Mouse (Mus musculus) urinary bladder, postnatal 4 days (tissue): Measurements from ENCODE around the gene Col4a6.

Experiments used
- DNase-seq, 2 experiments: peaks; one replicate each; pipeline ENCODE4 v3.0.0; 2021 to 2022; ENCODE audit warnings: low spot score in 2 of 2

The Col4a6 gene

GRCm38 (mm10) chrX:141473470-141474302 is at the start of gene Col4a6:
Gene Col4a6 (minus strand): TSS chrX:141474076.
- DNase-seq: peak in 1 of 2 experiments; percentile 15

GRCm38 (mm10) chrX:141503125-141503524 is 29.2 kb upstream of the Col4a6 start:
- DNase-seq: no peak

DNA sequence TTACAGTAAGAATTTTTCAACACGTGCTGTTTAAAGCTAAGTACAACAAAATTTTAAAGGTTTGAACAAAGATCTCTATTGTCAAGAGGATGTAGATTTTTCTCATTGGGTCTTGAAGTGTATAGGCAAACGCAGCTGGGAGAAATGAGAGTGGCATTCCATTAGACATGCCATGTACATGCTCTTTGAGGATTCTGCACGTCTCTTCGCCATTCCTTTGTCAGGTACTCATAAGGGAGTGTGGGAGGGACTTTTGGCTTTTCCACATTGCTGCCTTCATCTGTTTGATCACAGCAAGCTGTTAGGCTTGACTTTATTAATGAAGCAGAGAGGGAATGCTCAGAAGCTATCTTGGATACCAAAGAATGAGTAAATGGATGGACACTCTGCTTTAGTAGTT is 20.7 kb upstream of the Col4a6 start:
- DNase-seq: no peak

DNA sequence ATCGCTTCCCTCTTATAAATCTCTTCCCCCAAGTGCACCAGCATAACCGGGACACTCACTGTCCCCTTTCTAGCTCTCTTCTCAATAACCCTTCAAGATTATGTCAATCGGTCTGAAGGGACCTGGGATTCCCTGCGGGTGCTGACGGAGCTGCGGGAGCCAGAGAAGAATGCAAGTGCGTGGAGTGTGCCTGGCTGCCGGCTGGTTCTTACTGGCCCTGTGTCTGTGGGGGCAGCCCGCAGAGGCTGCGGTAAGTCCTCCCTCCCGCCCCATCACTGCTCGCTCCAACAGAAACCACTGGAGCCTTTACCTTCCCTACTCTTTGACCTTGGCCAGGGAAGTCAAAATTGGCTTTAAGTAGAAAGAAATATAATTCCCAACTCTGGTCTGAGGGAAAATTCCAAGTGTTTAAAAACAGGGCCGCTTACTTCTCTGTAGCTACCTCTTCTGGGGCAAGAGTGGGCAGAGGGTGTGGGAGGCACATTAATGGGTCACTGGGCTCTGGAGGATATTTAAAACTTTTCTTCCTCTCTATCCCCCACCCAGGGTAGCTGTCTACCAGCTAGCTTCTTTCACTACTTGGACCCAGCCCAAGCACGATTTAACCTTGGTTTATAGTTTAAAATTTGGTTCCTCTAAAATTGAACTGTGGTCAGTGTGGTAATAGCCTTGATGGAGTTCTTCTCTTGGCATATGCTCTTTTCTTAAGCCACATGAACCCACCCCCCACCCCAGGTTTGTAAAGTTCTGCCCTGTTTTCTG is 1.9 kb upstream of the Col4a6 start:
- no peak for DNase-seq

GRCm38 (mm10) chrX:141475110-141475509 is 1.2 kb upstream of the Col4a6 start, which contains the start of gene Col4a5:
Gene Col4a5 (plus strand): TSS chrX:141475385.
- DNase-seq: peak; percentile 62 to 72

DNA sequence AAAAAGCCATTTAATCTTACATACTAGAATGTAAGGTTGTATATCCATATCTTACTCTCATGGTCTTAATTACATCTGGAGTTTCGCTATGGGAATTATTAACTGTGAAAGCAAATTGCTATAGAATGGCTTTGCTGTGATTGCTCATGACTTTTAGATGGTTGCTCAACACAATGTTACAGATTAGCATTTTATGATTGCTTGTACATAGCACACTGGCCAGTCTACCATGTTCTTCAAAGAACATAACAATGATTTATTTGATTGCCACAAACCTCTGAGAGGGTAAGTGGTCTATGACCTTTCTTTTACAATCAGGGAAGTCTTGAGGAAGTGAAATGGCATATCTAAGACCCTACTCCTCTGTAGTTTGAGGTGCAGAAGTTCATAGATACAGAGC is 25.9 kb downstream of the Col4a6 start:
- DNase-seq: no peak

DNA sequence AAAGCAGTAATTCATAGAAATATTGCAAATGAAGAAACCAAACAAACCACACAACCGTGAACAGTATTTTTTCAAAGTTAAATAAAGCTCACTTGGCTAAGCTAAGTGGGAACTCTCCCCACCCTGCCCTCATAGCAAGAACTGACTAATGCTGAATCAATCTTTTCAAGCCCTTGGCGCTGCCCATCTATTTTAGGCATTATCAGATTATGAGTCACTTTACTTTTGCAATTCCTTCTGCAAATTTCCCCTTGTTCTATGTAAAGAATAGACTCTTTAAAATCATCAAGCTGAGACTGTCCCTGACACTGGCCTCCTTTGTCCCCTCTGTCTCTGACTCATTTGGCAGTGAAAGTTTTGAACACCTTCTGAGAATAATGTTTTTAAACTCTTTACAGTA is 34.5 kb downstream of the Col4a6 start:
- DNase-seq: no peak

- DNase-seq: no peak
These were observed 37.1 kb downstream of the Col4a6 start for GRCm38 (mm10) chrX:141436780-141437179.

GRCm38 (mm10) chrX:141415318-141415717 is 58.6 kb downstream of the Col4a6 start:
- DNase-seq: no peak

GRCm38 (mm10) chrX:141396243-141396642 is 77.6 kb downstream of the Col4a6 start:
- DNase-seq: no peak

DNA sequence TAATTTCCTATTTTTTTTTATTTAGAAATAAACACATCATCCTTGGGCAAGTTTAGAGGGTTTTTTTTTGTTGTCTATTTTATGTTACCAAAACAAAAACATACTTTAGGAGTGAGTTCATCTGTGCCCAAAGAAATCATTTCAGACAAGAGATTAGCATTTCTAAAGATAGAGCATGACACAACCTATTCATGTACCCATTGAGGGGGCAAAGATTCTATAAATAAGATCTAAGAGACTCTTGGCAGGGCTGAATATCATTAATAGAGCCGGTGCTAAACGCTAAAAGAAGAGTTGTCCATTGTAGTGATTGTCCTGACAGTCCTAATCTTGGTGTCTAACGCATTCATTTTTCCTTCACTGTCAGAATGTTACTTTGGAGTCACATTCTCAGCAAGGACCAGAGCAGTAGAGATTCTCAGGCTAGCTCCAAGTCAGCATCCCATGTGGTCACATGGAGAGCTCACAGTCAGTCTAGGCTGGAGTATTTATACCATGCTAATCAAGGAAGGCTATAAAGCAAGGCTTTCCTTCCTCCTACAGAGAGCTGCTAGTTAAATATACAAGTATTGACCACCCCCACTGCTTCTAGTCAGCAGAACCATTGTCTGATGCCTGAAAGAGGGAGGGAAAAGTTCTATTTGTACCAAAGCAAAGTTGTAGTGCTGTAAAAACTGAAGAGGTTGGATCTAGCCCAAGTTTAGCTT is 88.3 kb downstream of the Col4a6 start:
- no peak for DNase-seq

DNA sequence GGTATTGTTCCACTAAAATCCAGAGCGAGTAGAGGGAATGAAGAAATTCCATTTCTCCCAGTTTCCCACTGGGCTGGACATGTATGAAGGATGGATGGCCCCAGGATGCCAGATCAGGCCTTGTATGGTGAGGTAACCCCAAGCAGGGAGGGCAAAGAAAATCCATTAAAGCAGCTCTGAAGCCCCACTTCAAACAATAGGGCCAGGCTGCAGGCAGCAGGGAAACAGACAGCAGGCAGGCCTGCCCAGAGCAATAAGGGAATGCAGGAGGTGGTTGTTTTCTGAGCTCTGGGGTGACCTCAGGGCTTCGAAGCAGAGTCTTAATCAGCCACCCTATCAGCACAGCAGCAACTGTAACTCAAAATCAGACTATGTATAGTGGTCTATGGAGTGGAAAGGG is 89.2 kb downstream of the Col4a6 start:
- DNase-seq: no peak

DNA sequence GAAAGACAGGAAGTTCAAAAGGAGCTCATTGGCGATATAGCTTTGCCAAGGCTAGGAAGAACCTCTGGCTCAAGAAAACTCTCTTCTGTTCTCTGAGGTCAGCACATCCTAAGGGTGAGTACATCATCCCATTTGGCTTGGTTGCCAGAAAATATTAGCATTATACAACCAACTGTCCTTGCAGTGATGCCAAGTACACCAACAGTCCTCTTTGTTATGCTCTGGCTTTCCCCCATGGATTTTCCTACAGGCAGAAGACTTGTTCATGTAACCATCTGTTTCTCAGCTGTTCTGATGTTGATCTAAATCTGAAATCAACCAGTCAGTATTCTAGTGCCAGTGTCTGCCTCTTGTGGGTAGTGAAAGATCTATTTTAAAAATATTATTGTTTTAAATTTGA is 103.6 kb downstream of the Col4a6 start:
- no peak for DNase-seq

DNA sequence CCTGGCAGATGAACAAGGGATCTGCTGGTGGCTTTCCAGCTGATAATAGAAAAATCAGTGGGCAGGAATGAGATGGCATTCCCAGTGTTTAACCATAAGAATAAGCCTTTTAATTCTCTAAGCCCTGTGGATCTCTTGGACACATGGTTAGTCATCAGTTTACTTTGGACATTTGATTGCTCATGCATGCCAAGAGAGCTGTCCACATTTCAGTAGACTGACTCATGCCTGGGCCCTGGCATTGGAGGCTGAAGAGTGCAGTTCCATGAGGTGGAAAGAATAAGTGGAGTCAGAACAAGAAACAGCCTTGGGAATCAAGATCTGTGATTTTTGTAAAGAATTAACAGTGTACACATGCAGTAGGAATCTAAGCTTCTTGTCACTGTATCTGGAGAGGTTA is 110.5 kb downstream of the Col4a6 start:
- no peak for DNase-seq

GRCm38 (mm10) chrX:141341417-141341816 is 132.5 kb downstream of the Col4a6 start:
- no peak for DNase-seq

- DNase-seq: no peak
These were observed 145.8 kb downstream of the Col4a6 start for GRCm38 (mm10) chrX:141328044-141328443.

- DNase-seq: no peak
These were observed 149.7 kb downstream of the Col4a6 start for GRCm38 (mm10) chrX:141324201-141324600.

GRCm38 (mm10) chrX:141316217-141316616 is 157.7 kb downstream of the Col4a6 start:
- DNase-seq: no peak

DNA sequence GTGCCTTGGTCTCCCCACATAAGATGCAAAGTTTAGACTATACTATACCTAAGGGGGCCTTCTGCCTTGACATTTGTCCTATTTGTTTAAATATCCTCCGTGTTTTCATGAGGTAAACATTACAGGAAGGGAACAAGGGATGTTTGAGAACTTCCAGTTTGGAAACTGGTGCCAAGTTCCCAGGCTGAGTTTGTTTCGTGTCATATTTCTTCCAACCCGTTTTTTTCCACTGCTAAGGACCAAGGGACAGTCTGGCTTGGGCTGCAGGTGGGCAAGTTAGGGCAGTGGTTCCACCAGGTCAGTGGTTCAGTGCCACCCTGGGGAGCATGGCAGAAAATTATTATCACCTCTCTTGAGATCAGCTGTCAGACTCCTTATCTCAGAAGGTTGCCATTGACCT is 158.1 kb downstream of the Col4a6 start:
- no peak for DNase-seq

DNA sequence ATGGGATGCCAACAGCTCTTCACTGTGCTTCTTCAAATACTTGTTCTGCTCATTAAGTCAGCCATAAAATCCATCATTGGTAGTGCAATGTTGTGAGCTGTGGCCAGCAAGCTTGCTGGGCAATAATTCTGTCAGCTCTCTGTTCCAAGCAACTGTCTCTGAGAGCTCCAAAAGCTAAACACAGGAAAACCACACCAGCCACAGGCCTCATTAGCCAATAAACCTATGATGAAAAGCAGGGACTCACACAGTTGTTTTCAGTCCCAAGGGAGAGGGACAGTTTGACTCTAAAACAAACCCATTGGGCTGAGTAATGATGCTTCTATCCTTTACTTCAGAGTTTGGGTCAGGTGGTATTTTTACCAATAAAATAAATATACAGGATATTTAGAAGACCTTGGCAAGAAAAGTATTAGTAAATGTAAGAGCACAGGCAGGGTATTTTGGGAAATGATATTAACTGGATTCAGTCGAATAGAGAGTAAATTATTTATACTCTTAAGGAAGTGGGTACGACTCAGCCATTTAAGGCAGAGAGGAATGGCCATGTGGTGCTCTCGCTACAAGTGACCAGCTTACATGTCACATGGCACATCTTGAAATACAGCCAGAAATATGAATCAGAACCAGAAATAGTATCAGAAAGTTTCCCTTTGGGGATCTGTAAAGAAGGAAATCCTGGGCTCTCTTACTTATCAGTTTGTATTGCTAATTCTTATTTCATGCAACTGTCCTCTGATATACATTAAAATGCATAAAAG is 181.0 kb downstream of the Col4a6 start:
- no peak for DNase-seq

GRCm38 (mm10) chrX:141276397-141276796 is 197.5 kb downstream of the Col4a6 start:
- DNase-seq: no peak

GRCm38 (mm10) chrX:141265986-141266385 is 207.9 kb downstream of the Col4a6 start:
- no peak for DNase-seq
